Mouse (Mus musculus) limb, embryonic 15.5 days (tissue): Measurements from ENCODE around the gene Ppil6. TPM values are rescaled to one million over a fixed set of nuclear protein-coding genes. Genes with fewer than 3 reads are reported as not detected.
A peak's percentile ranks its signal among the peaks of the same experiment; 100 is the strongest.
"Not testable (repeated sequence)": the region's sequence is repeated elsewhere in the genome, so short reads cannot be mapped to it uniquely, and the experiment has no call there.

Source experiments
- ATAC-seq: fragments of 200-750 bp; cut with Nextera tagmentation; 2 replicates; pipeline ENCODE4 v1.8.0; 2017; ENCODE audit warnings: low read depth, moderate TSS enrichment; ENCODE audit not compliant: insufficient number of reproducible peaks, low FRiP score, low TSS enrichment
- H3K27ac ChIP-seq: fragments of 300-500 bp; sonication (generic); 2 replicates; pipeline ENCODE4 v1.5.1; 2015; ENCODE audit warnings: moderate library complexity, mild to moderate bottlenecking, inconsistent platforms
- H3K27me3 ChIP-seq: fragments of 300-500 bp; sonication (generic); 2 replicates; pipeline ENCODE4 v1.6.1; 2015; ENCODE audit warnings: inconsistent platforms
- H3K36me3 ChIP-seq: fragments of 300-500 bp; sonication (generic); 2 replicates; pipeline ENCODE4 v1.6.1; 2015; ENCODE audit warnings: inconsistent platforms
- H3K4me1 ChIP-seq: fragments of 300-500 bp; sonication (generic); 2 replicates; pipeline ENCODE4 v1.6.1; 2015; ENCODE audit warnings: inconsistent platforms
- H3K4me2 ChIP-seq: fragments of 300-500 bp; sonication (generic); 2 replicates; pipeline ENCODE4 v1.6.1; 2015; ENCODE audit warnings: mild to moderate bottlenecking, inconsistent platforms
- H3K4me3 ChIP-seq: fragments of 300-500 bp; sonication (generic); 2 replicates; pipeline ENCODE4 v1.5.1; 2015; ENCODE audit warnings: mild to moderate bottlenecking, inconsistent platforms
- H3K9ac ChIP-seq: fragments of 300-500 bp; sonication (generic); 2 replicates; pipeline ENCODE4 v1.6.1; 2015; ENCODE audit warnings: inconsistent platforms
- H3K9me3 ChIP-seq: fragments of 300-500 bp; sonication (generic); 2 replicates; pipeline ENCODE4 v1.6.1; 2016; ENCODE audit warnings: inconsistent platforms
- whole genome bisulfite sequencing: fragments of 180-500 bp; shearing (Covaris S2); methylation state at CpG from one replicate; pipeline ENCODE4 v1.1.7; 2015; 5-methylcytosine and 5-hydroxymethylcytosine counted together
- polyA plus RNA-seq: library from polyadenylated mRNA; unstranded; fragments of >200 nt; fragmentation: Nextera tagmentation; extraction: Ambion mirVana; gene quantifications from 2 replicates; pipeline ENCODE4 v1.2.1, GENCODE M21; 2015

Gene Ppil6
- polyA plus RNA-seq, 1 experiment from 2014 or later, result 0.18 TPM

DNA sequence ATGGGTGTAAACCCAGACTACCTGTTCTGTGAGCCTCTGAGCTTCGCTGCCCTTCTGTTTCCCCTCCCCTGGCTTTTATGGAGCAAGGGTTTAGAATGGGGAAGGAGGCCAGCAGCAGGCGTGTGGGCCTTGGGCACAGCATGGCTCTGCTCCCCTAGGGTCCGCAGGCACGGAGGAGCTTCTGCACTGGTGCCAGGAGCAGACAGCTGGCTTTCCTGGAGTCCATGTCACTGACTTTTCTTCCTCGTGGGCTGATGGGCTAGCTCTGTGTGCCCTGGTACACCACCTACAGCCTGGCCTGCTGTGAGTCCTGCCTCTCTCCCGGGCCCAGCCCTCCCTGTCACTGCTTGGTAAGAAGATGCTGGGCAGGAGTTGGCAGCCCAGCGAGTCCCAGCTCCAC, 7.8 kb upstream of the Ppil6 start:
- WGBS, result 86% methylated on average over 7 of the region's 7 CpGs
- Histone ChIP-seq H3K36me3 (peaks cover 83% of the 10 kb centered on the region), H3K27me3 (no peaks in the 10 kb centered on the region)

DNA sequence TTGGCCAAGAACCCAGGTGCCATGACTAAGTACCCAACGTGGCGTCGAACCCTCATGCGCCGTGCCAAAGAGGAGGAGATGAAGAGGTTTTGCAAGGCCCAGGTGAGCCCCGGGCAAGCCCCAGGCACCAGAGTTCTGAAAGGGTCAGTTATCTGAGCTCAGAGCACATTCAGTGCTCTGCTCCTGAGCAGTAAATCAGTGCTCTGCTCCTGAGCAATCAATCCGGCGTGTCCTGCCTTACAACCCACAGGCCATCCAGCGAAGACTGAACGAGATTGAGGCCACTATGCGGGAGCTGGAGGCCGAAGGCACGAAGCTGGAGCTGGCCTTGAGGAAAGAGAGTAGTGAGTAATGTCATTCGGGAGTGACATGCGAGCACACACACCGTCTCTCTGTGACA, 4.5 kb upstream of the Ppil6 start:
- peaks cover 73% of the 10 kb centered on the region for H3K36me3 ChIP-seq
- H3K9me3 ChIP-seq, result no peaks in the 10 kb centered on the region
- no peak for ATAC-seq
- peaks cover 27% of the 10 kb centered on the region for H3K4me1 ChIP-seq
- WGBS, result 85% methylated on average over 16 of the region's 16 CpGs
- H3K27me3 ChIP-seq, result no peaks in the 10 kb centered on the region
- H3K4me2 ChIP-seq, result no peak overlapping the region
- no peak overlapping the region for H3K27ac ChIP-seq
- H3K4me3 ChIP-seq, result no peak overlapping the region
- no peak overlapping the region for H3K9ac ChIP-seq

More for the DNA sequence above, 7.8 kb upstream of the Ppil6 start:
- Histone ChIP-seq H3K4me1 (peaks cover 16% of the 10 kb centered on the region), H3K4me3 (no peak overlapping the region), H3K9ac (no peak overlapping the region), H3K9me3 (no peaks in the 10 kb centered on the region), H3K27ac (no peak overlapping the region), H3K4me2 (no peak overlapping the region)
- ATAC-seq, result no peak

DNA sequence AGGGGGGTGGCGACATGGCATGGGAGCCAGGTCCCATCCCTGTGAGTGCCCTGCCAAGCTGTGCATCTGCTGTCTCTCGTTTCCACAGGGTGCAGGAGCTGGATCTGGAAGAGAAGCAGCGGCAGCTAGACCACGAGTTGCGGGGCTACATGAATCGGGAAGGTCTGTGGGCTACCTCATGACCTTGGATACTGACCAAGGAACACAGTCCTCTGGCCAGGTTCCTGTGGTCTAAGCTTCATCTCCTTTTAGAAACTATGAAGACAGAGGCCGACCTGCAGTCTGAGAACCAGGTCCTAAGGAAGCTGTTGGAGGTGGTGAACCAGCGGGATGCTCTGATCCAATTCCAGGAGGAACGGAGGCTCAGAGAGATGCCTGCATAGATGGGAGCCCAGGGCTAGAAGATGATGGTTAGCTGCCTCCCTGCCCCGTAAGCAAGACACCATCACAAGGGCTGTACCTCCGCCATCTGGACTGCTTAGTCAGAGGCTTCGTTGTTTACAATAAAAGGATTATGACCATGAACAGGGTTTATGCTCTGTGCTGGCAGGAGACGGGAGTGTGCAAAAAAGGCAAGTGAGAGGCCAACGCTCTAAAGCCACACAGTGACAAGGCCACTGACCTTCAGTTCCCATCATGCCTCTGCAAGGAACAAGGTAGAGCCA, 3.6 kb upstream of the Ppil6 start:
- Histone ChIP-seq H3K4me2 (no peak overlapping the region), H3K9ac (no peak overlapping the region), H3K27me3 (no peaks in the 10 kb centered on the region), H3K4me1 (peaks cover 27% of the 10 kb centered on the region), H3K36me3 (peaks cover 65% of the 10 kb centered on the region), H3K9me3 (no peaks in the 10 kb centered on the region), H3K4me3 (no peak overlapping the region), H3K27ac (no peak overlapping the region)
- WGBS, result 82% methylated on average over 14 of the region's 14 CpGs
- no peak for ATAC-seq

DNA sequence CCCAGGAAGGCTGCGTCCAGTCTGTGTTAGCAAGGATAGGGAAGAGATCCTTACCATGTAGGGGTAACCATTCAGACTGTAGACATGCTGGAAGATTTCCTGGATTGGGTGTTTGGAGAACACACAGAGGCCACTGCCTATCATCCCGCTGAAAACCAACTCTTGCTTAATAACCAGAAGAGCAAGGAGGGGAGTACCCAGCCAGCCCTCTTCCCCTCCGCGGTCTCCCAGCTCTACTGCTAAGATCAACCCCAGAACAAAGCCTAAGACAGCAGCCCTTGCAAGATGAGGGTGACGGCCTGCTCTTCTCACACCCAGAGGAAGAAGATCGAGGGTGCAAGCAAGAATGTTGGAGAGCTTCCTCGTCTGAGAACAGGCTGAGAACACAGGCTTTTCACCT, 1.4 kb upstream of the Ppil6 start:
- Histone ChIP-seq H3K27me3 (no peaks in the 10 kb centered on the region), H3K36me3 (peaks cover 43% of the 10 kb centered on the region), H3K9me3 (no peaks in the 10 kb centered on the region), H3K4me2 (peak overlapping the region; percentile 100), H3K4me1 (peaks cover 27% of the 10 kb centered on the region), H3K9ac (0 out of 2 replicates have a peak overlapping the region, but pooled peaks have one; percentile 66), H3K4me3 (peak overlapping the region; percentile 68), H3K27ac (no peak overlapping the region)
- 35% methylated on average over 7 of the region's 7 CpGs for WGBS
- no peak for ATAC-seq

DNA sequence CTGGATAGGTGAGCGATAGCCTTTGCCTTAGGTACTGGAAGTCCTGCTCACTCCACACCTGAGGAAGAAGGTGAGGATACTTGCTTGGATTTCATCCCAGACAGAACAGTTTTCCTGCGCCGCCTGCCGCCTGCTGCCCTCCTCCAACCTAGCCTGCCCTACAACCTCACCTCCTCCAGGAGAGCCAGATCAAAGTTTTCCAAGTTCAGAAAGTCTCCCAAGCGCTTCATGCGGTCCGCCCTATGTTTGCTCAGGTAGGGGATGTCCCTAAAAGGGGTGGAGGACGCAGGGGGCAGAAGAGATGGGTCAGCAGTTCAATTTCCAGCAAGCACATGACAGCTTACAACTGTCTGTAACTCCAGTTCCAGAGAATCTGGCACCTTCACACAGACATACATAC, 945 bp upstream of the Ppil6 start:
- Histone ChIP-seq H3K4me1 (peaks cover 27% of the 10 kb centered on the region), H3K27ac (peak overlapping the region; percentile 87; the same call in 1 of the 2 replicates), H3K27me3 (no peaks in the 10 kb centered on the region), H3K36me3 (peaks cover 39% of the 10 kb centered on the region), H3K9me3 (no peaks in the 10 kb centered on the region), H3K4me3 (peak overlapping the region; percentile 68), H3K9ac (peak overlapping the region; percentile 66), H3K4me2 (peak overlapping the region; percentile 100)
- WGBS, result 23% methylated on average over 8 of the region's 8 CpGs
- no peak for ATAC-seq

DNA sequence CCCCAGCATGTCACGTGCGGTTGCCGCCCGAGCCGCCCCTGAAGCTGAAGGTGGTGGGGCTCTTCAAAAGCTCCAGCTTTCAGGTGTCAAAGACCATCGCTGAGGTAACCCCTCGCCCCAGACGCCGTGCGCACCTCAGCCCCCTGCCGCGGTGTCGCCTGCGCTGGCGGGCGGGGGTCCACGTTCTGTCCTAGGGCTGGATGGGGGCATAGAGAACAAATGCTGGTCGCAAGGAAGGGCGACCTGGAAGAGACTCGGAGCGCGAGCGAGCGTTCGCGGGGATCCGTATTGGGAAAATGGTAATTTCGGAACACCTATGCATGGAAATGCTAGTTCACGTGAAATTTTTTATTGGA, 257 bp downstream of the Ppil6 start:
- no peak overlapping the region for H3K27ac ChIP-seq
- H3K36me3 ChIP-seq, result peaks cover 27% of the 10 kb centered on the region
- no peak; the same call in 1 of the 2 replicates for ATAC-seq
- H3K9ac ChIP-seq, result peak overlapping the region; percentile 50
- H3K4me3 ChIP-seq, result peak overlapping the region; percentile 68
- under 1% methylated on average over 29 of the region's 29 CpGs for WGBS
- no peaks in the 10 kb centered on the region for H3K27me3 ChIP-seq
- peaks cover 27% of the 10 kb centered on the region for H3K4me1 ChIP-seq
- no peaks in the 10 kb centered on the region for H3K9me3 ChIP-seq
- peak overlapping the region; percentile 100 for H3K4me2 ChIP-seq

DNA sequence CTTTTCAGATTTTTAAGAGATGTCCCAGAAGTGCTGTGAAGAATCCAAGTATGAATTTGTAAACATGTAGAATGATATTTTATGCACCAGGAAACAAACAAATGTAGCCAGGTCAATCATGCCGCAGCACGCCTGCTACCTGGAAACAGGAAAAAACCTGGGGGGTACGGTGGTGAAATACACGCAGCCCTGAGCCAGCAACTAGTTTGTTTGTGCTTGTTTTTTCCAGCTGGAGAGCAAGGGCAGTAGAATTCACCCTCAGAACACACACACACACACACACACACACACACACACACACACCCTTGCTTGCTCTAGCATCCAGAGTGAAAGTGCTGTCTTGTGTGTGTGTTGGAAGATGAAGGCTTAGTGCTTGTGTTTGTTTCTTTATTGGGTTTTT, 872 bp downstream of the Ppil6 start:
- Histone ChIP-seq H3K36me3 (peaks cover 20% of the 10 kb centered on the region), H3K4me1 (peaks cover 27% of the 10 kb centered on the region), H3K27ac (no peak overlapping the region), H3K4me2 (no peak overlapping the region), H3K27me3 (no peaks in the 10 kb centered on the region), H3K4me3 (no peak overlapping the region), H3K9ac (no peak overlapping the region), H3K9me3 (no peaks in the 10 kb centered on the region)
- 32% methylated on average over 4 of the region's 4 CpGs for WGBS
- ATAC-seq, result no peak

DNA sequence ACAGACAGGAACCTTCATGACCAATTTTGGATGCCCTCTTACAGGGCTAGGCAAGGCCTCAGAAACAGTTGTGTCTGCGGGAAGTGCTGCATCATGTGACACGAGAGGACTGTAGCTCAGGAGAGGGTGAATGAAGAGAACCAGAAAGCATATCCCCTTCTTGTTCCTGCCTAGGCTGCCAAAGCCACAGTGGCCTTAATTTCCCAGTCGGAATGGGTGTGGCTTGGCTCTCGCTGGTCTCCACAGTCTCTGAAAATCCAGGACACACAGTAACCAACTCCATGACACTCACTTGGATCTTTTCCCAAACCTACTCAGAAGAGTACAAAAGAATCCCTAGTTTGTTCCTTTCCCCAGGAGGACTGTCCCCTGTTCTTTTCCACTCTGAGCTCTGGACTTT, 10.7 kb downstream of the Ppil6 start:
- no peaks in the 10 kb centered on the region for H3K36me3 ChIP-seq
- no peak overlapping the region for H3K9ac ChIP-seq
- H3K4me2 ChIP-seq, result no peak overlapping the region
- no peak overlapping the region for H3K4me3 ChIP-seq
- ATAC-seq, result no peak
- H3K27me3 ChIP-seq, result no peaks in the 10 kb centered on the region
- no peaks in the 10 kb centered on the region for H3K4me1 ChIP-seq
- no peaks in the 10 kb centered on the region for H3K9me3 ChIP-seq
- H3K27ac ChIP-seq, result no peak overlapping the region
- 52% methylated on average over 4 of the region's 4 CpGs for WGBS

DNA sequence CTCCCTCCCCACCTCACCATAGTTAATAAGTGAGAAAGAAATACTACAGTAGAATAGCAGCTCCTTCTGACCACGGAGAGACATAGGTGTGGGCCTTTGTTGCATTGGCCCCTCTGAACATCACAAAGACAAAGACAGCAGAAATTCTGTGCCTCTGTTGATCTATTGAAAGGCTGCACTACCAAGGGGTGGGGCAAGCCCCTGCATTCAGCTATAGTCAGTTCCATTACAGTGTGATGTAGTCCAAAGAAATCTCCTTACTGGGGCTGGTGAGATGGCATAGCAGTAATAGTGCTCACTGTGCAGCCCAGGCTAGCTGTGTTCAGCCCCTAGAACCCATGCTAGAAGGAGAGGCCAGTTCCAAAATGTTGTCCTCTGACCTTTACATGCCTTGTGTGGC, 14.8 kb downstream of the Ppil6 start:
- 82% methylated on average over 1 of the region's 1 CpGs for WGBS

DNA sequence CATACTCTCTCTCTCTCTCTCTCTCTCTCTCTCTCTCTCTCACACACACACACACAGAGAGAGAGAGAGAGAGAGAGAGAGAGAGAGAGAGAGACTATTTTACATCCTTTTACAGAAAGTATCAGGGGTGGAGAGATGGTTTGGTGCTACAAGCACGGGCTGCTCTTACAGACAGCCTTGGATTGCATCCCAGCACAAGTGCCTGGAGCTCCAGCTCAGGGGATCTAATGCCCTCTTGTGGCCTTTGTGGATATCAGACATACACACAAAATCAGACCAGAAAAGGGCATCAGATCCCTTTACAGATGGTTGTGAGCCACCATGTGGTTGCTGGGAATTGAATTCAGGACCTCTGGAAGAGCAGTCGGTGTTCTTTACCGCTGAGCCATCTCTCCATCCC, 15.2 kb downstream of the Ppil6 start:
- H3K27ac ChIP-seq, H3K27me3 ChIP-seq, H3K9ac ChIP-seq, H3K4me2 ChIP-seq, H3K4me3 ChIP-seq, H3K36me3 ChIP-seq, H3K4me1 ChIP-seq, H3K9me3 ChIP-seq, ATAC-seq: not testable (repeated sequence)
- 2% methylated on average over 3 of the region's 3 CpGs for WGBS

More for the DNA sequence above, 14.8 kb downstream of the Ppil6 start:
- Histone ChIP-seq H3K9ac (no peak overlapping the region), H3K36me3 (no peaks in the 10 kb centered on the region), H3K27ac (no peak overlapping the region), H3K4me1 (no peaks in the 10 kb centered on the region), H3K4me3 (no peak overlapping the region), H3K4me2 (no peak overlapping the region), H3K9me3 (no peaks in the 10 kb centered on the region), H3K27me3 (no peaks in the 10 kb centered on the region)
- ATAC-seq, result no peak

DNA sequence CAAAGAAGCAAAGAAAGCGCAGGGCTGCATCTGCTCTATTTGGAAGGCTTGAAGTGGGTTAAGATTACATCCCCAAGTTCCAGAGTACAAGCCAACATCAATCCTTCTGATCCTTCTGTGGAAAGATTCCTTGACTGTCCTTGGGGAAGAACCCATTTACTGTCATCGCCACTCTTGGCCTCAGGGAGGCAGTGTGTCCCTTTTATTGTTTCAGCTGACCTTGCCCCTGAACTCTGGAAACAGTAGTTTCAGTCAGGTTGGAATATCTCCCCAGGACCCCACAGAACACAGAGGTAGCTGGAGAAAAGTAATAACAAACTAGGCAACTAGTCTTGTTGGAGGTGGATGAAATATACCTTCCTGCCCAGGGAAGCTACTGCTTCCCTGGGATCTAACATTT, 18.9 kb downstream of the Ppil6 start:
- no peak for ATAC-seq
- Histone ChIP-seq H3K27ac (no peak overlapping the region), H3K9ac (no peak overlapping the region), H3K9me3 (no peaks in the 10 kb centered on the region), H3K36me3 (no peaks in the 10 kb centered on the region), H3K4me3 (no peak overlapping the region), H3K27me3 (no peaks in the 10 kb centered on the region), H3K4me2 (no peak overlapping the region), H3K4me1 (no peaks in the 10 kb centered on the region)
- 30% methylated on average over 2 of the region's 2 CpGs for WGBS

DNA sequence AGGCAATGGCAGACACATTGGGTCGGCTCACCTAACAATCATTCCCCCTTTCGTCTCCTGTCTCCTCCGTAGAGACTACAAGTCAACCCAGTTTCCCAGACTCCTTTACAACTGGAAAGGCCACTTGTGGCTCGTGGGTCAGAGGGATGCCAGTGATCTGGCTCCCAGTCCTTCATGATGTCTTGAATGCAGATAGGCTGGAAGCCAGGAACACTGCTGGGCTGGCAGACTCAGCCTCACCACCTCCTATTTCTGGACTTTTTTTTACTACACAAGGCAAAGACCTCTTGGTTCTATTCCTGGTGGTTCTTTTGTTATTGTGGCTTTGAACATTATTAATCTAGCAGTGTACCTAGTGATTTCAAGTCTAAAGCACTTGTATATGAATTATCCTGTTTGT, 24.1 kb downstream of the Ppil6 start:
- Histone ChIP-seq H3K36me3 (no peaks in the 10 kb centered on the region), H3K9ac (no peak overlapping the region), H3K9me3 (no peaks in the 10 kb centered on the region), H3K4me3 (no peak overlapping the region), H3K27me3 (no peaks in the 10 kb centered on the region), H3K4me2 (no peak overlapping the region), H3K4me1 (no peaks in the 10 kb centered on the region), H3K27ac (no peak overlapping the region)
- no peak for ATAC-seq
- 68% methylated on average over 4 of the region's 4 CpGs for WGBS

DNA sequence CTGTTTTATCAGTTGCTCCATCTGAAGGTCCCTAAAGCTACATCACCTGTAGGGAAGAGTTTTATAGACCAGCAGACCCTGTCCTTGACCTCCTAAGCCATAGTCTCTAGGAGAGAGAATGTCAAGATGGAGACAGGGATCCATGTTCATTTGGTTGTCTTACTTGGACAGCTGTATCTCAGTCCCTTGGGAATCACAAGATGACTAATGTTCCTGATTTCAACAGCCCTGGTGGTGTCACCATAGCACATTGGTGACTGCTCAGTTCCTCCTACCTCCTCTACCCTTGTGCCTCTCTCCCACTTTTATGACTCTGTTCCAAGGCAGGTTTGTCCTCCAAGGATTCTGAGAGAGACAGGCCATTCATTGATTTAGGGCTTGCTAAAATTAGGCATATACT, 24.7 kb downstream of the Ppil6 start:
- H3K4me2 ChIP-seq, result no peak overlapping the region
- no peak overlapping the region for H3K9ac ChIP-seq
- no peaks in the 10 kb centered on the region for H3K27me3 ChIP-seq
- no peaks in the 10 kb centered on the region for H3K4me1 ChIP-seq
- H3K36me3 ChIP-seq, result no peaks in the 10 kb centered on the region
- no peak for ATAC-seq
- no peaks in the 10 kb centered on the region for H3K9me3 ChIP-seq
- H3K27ac ChIP-seq, result no peak overlapping the region
- no peak overlapping the region for H3K4me3 ChIP-seq
